Comparison of ENCODE assay signal across 9 mouse cellular contexts in the genomic region with DNA sequence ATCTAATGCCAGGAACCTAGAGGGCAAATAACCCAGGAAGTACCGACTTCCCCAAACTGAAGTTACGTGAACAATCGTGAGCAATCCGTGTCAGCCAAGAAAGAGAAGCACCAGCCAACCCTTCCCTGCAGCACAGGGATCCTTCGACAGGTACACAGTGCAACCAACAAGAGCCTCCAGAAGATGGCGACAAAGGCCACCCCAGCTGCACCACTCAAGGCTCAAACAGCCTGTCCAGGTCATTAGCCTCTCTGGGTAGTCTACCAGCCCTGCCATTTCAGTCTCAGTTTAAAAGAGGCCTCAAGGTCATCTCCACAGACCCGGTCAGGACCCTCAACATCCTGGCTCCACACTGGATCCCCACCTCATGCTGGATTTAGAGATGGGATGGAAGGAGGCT. TPM values are rescaled to one million over a fixed set of nuclear protein-coding genes. Genes with fewer than 3 reads are reported as not detected.
DNase-seq lines count a peak whose midpoint lies in the region; ATAC-seq lines count a peak whose summit lies in the region.
"Had no signal": no experiment of that assay in that cellular context is flagged by ENCODE, and none has a peak within 500 bp of the region (broad histone marks: within the 10 kb centered on the region; RNA-seq: fewer than 3 reads in every experiment).

No protein-coding gene starts in this region.

- H3K27ac ChIP-seq in liver, embryonic 12.5 days, result no peak overlapping the region
- H3K27ac ChIP-seq in hindbrain, embryonic 16.5 days (ENCODE audit: low read depth, low read length), result no peak overlapping the region
- no peak overlapping the region for H3K27ac ChIP-seq in midbrain, embryonic 12.5 days (replicated peaks)
- H3K27ac ChIP-seq: limb, embryonic 13.5 days had no signal

- no peaks in the 10 kb centered on the region for H3K27me3 ChIP-seq in liver, embryonic 12.5 days (replicated peaks)
- H3K27me3 ChIP-seq in hindbrain, embryonic 16.5 days (replicated peaks; ENCODE audit: control insufficient read depth, insufficient read depth, low read length), result no peaks in the 10 kb centered on the region
- peaks cover 5% of the 10 kb centered on the region; the same call in 1 of the 2 replicates for H3K27me3 ChIP-seq in midbrain, embryonic 12.5 days
- H3K27me3 ChIP-seq: limb, embryonic 13.5 days had no signal

- H3K4me3 ChIP-seq in liver, embryonic 12.5 days, result no peak overlapping the region
- H3K4me3 ChIP-seq in hindbrain, embryonic 16.5 days (ENCODE audit: low read length), result no peak overlapping the region
- H3K4me3 ChIP-seq in midbrain, embryonic 12.5 days, result no peak overlapping the region
- H3K4me3 ChIP-seq: limb, embryonic 13.5 days had no signal

- 41% methylated on average over 7 of the region's 7 CpGs for WGBS in liver, embryonic 12.5 days (ENCODE audit: insufficient replicate concordance)
- WGBS in hindbrain, embryonic 16.5 days, result 25% methylated on average over 7 of the region's 7 CpGs
- 36% methylated on average over 7 of the region's 7 CpGs for WGBS in midbrain, embryonic 12.5 days

- H3K9ac ChIP-seq in liver, embryonic 12.5 days, result no peak overlapping the region
- H3K9ac ChIP-seq in hindbrain, embryonic 16.5 days (ENCODE audit: low read depth, low read length), result no peak overlapping the region
- no peak overlapping the region for H3K9ac ChIP-seq in midbrain, embryonic 12.5 days (replicated peaks)
- H3K9ac ChIP-seq: limb, embryonic 13.5 days had no signal

- intact Hi-C loops in left cerebral cortex, postnatal 25 days (cut with DNase I), result loop anchor here (1.0 to 10.0 kb wide), 3 partner anchors 40 to 907 kb away; no protein-coding TSS in a partner anchor

- H3K9me3 ChIP-seq in liver, embryonic 12.5 days (replicated peaks), result no peaks in the 10 kb centered on the region
- H3K9me3 ChIP-seq in hindbrain, embryonic 16.5 days (ENCODE audit: control insufficient read depth, low read length), result no peaks in the 10 kb centered on the region
- no peaks in the 10 kb centered on the region for H3K9me3 ChIP-seq in midbrain, embryonic 12.5 days
- H3K9me3 ChIP-seq: limb, embryonic 13.5 days had no signal

- peak; percentile 68 for DNase-seq in liver
- peak; percentile 75 for DNase-seq in cerebellum, adult 8-10 months
- DNase-seq in left cerebral cortex, postnatal 25 days (ENCODE audit: low spot score in 2 of 2), result peak; percentile 61 to 69
- peak; percentile 25 to 62 for DNase-seq in spleen, postnatal 10 days (ENCODE audit: low spot score in 2 of 2)

- H3K36me3 ChIP-seq in liver, embryonic 12.5 days, result peaks cover 43% of the 10 kb centered on the region
- H3K36me3 ChIP-seq in hindbrain, embryonic 16.5 days (ENCODE audit: control insufficient read depth, insufficient read depth, low read length), result 0 out of 2 replicates have a peak, but pooled peaks cover under 1% of the 10 kb centered on the region
- no peaks in the 10 kb centered on the region for H3K36me3 ChIP-seq in midbrain, embryonic 12.5 days

- H3K4me1 ChIP-seq in liver, embryonic 12.5 days, result peaks cover 30% of the 10 kb centered on the region
- H3K4me1 ChIP-seq in hindbrain, embryonic 16.5 days (ENCODE audit: control insufficient read depth, insufficient read depth, low read depth, low read length), result no peaks in the 10 kb centered on the region; the same call in 1 of the 2 replicates
- peaks cover 20% of the 10 kb centered on the region; the same call in 1 of the 2 replicates for H3K4me1 ChIP-seq in midbrain, embryonic 12.5 days

- ATAC-seq in liver, embryonic 12.5 days, result no peak
- peak; percentile 78 for ATAC-seq in frontal cortex, adult (ENCODE audit: low TSS enrichment)
- peak; percentile 74 for ATAC-seq in hindbrain, embryonic 16.5 days
- ATAC-seq in midbrain, embryonic 12.5 days (ENCODE audit: low FRiP score, low read depth), result peak; percentile 31; the same call in 1 of the 2 replicates

- no peak overlapping the region for H3K4me2 ChIP-seq in liver, embryonic 12.5 days
- no peak overlapping the region for H3K4me2 ChIP-seq in hindbrain, embryonic 16.5 days (ENCODE audit: low read length)
- no peak overlapping the region for H3K4me2 ChIP-seq in midbrain, embryonic 12.5 days (replicated peaks)
- H3K4me2 ChIP-seq: limb, embryonic 13.5 days had no signal

RNA-seq across cellular contexts. Expression of a gene that starts 34.6 kb away (rescaled TPM):
- 49.0 and 53.4 TPM in 2 replicates for polyA plus RNA-seq in liver, embryonic 12.5 days (2016; fragmentation: Nextera tagmentation; extraction: Ambion mirVana)
- polyA plus RNA-seq in hindbrain, embryonic 16.5 days (2015; fragmentation: Nextera tagmentation; extraction: Ambion mirVana), result 87.4 and 87.8 TPM in 2 replicates
- 100 to 1,000 TPM in 1 of 2 experiments, 10 to 100 TPM in 1; 96.3 to 104 TPM for total RNA-seq in left cerebral cortex, postnatal 25 days (2021)
- polyA plus RNA-seq in midbrain, embryonic 12.5 days (2016; fragmentation: Nextera tagmentation; extraction: Ambion mirVana), result 41.1 and 44.1 TPM in 2 replicates
